Mouse (Mus musculus): ENCODE measurements around the gene Psma6. TPM values are rescaled to one million over a fixed set of nuclear protein-coding genes. Genes with fewer than 3 reads are reported as not detected.
"Not testable (repeated sequence)": the region's sequence is repeated elsewhere in the genome, so short reads cannot be mapped to it uniquely, and the experiment has no call there.

Psma6 gene
- polyA plus RNA-seq (2012; rRNA removed) = 74.8 and 77.5 TPM in 2 replicates

DNA sequence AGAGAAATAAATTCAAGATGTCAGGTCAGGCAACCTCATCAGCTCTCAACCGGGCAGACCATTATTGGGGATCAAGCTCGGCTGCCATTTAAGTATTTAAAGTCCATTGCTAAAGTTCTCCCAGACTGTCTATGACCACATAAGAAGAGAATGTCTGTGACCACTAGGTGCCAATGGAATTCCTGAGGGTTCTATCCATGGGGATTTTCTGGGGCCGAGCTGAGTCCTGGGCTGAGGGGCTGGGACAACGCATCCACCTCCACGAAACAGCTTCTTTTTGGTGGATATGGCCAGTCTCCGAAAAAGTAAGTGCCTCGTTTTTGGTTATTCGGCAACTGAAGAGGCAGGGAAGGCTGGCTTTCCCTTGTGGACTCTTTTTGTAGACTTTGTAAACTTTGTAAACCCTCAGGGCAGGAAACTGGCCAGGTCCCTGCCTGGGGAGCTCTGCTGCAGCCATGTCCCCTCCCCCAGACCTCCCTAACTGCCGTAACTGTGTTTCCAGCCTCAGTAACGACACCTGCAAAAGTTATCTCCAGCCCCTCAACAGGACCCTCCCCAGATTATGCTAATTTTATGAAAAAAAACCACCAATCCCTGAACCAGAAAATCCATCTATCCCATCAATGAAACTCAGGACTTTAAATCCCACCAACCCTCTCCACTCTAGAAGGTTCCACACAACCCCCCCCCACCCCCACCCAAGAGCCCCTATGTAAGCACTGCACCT lies at the start of gene Psma6:
Gene Psma6, plus strand, starts transcription at position 200 of the 727 bp plus-strand sequence.
- 75% methylated on average over 10 of the region's 10 CpGs for WGBS
- DNase-seq (ENCODE audit: low read depth, low spot score) = no peak

GRCm38 (mm10) chr12:55338490-55338889 lies 45.5 kb upstream of the Psma6 start:
- 100% methylated on average over 1 of the region's 2 CpGs for WGBS

DNA sequence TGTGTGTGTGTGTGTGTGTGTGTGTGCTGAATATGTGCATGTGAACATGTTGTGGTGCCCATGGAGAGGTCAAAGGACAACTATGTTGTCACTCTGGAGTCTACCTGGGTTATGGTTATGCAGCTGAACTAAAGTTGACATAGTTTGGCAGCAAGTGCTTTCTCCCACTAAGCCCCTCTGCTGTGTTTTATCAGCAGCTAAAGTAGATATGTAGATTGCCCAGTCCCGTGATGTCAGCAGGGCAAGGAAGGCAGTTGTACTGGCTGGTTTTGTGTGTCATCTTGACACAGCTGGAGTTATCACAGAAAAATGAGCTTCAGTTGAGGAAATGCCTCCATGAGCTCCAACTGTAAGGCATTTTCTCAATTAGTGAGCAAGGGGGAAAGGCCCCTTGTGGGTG lies 41.0 kb upstream of the Psma6 start:
- DNase-seq (ENCODE audit: low read depth, low spot score) = not testable (repeated sequence)
- 71% methylated on average over 1 of the region's 1 CpGs for WGBS

More at GRCm38 (mm10) chr12:55338490-55338889, 45.5 kb upstream of the Psma6 start:
- DNase-seq (ENCODE audit: low read depth, low spot score) = not testable (repeated sequence)

DNA sequence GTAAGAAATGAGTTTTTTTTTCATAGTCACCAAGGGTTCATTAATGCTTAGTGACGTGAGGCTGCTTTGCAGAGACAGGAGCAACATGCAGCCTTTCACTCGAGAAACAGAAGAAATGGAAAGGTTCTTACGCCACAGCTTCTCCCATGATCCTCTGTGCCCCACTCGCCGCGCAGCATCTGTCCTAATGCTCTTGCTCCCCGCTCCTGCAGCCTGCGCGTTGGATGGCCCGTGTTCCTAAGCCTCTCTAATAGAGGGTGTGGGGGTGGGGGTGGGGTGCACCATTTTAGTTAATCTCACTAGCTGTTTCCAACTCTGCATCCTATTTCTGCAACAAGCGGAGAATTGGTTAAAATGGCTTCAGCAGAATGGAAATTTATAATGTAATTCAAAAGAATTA lies 40.0 kb upstream of the Psma6 start:
- DNase-seq (ENCODE audit: low read depth, low spot score) = no peak
- 91% methylated on average over 11 of the region's 11 CpGs for WGBS

DNA sequence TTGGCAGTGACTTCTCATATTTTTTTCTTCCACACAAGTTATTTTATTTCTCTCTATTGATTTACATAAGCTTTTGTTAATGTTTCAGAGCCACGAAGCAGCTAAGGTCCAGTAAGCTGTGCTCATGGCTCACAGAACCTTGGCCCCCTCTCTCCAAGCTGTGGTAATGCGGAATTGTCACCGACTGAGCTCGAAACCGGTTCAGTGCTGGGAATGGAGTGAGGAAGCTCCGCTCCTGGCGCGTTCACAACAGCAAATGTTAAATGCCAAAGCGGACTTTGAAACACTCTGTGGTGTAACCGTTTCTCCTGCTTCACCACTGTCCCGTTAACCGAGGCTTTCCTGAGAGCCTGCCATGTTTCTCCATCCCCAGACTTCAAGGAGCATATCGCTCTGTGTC lies 39.4 kb upstream of the Psma6 start:
- 77% methylated on average over 13 of the region's 13 CpGs for WGBS
- DNase-seq (ENCODE audit: low read depth, low spot score) = no peak

DNA sequence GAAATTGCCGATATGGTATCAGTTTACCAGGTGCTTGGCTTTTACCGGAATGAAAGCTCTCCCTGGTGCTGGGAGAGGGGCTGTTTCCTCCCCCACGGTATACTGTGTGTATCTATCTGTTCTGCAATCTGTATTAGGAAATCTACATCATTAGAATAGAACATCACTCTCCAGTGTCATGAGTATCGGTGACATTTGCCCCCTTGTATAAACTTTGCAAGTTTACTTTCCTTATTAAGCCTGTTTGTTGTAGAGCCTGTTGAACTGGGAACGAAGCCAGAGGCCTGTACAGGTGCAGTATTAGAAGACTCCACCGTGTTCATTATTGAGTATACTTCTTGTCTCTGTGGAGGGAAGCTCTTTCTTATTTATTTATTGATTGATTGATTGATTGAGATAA lies 30.6 kb upstream of the Psma6 start:
- 22% methylated on average over 6 of the region's 6 CpGs for WGBS
- no peak for DNase-seq (ENCODE audit: low read depth, low spot score)

- no peak for DNase-seq (ENCODE audit: low read depth, low spot score)
- WGBS = 36% methylated on average over 4 of the region's 4 CpGs
These were observed 29.1 kb upstream of the Psma6 start for GRCm38 (mm10) chr12:55354904-55355303.

- no peak for DNase-seq (ENCODE audit: low read depth, low spot score)
- WGBS = 25% methylated on average over 1 of the region's 1 CpGs
These were observed 26.7 kb upstream of the Psma6 start for GRCm38 (mm10) chr12:55357303-55357702.

DNA sequence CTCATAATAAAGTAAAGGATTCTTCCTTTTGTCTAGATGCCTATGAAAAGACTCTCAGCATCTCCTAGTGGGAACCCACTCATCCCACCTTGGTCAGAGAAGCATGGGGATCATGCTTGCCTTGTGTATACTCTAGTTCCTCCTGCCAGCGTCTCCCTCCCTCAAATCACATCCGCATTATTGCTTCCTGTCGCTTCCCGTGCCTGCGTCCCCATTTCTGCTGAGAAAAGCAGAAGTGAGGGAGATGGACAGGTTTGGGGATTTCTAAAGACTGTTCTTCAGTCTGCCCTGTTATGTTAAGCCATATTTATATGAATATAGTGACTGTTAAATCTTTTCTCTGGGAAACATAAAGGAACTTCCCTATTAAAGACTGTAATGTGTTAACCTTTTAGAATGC lies 23.1 kb upstream of the Psma6 start:
- 67% methylated on average over 5 of the region's 5 CpGs for WGBS
- no peak for DNase-seq (ENCODE audit: low read depth, low spot score)

- no peak for DNase-seq (ENCODE audit: low read depth, low spot score)
- 78% methylated on average over 2 of the region's 2 CpGs for WGBS
These were observed 18.9 kb upstream of the Psma6 start for GRCm38 (mm10) chr12:55365083-55365482.

GRCm38 (mm10) chr12:55372424-55373055 lies 11.5 kb upstream of the Psma6 start:
- DNase-seq (ENCODE audit: low read depth, low spot score) = no peak
- WGBS = 82% methylated on average over 3 of the region's 3 CpGs

GRCm38 (mm10) chr12:55376956-55377609 lies 6.9 kb upstream of the Psma6 start:
- peak; percentile 25 for DNase-seq (ENCODE audit: low read depth, low spot score)
- WGBS = 62% methylated on average over 16 of the region's 16 CpGs

- 64% methylated on average over 6 of the region's 6 CpGs for WGBS
- no peak for DNase-seq (ENCODE audit: low read depth, low spot score)
These were observed 6.4 kb upstream of the Psma6 start for GRCm38 (mm10) chr12:55377610-55377980.

DNA sequence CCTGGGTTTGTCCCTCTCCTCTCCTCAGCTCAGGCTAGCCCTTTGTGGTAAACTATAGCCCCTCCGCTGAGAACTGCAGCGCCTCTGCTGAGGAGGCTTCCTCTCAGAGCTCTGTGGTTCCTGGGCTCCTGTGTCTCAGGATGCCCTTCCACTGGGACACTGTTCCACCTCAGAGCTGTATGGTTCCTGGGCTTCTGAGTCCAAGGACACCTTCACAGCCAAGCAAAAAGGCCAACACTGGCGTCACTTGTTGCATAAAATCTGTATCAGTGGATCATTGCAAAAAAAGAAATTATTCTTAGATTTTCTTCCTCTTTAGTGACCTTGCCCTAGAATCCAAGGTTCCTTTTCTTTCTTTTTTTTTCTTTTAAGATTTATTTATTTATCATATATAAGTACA lies 804 bp downstream of the Psma6 start:
- WGBS = 95% methylated on average over 3 of the region's 3 CpGs
- DNase-seq (ENCODE audit: low read depth, low spot score) = no peak

GRCm38 (mm10) chr12:55385931-55386330 lies 1.9 kb downstream of the Psma6 start:
- WGBS = 67% methylated on average over 6 of the region's 6 CpGs
- no peak for DNase-seq (ENCODE audit: low read depth, low spot score)

GRCm38 (mm10) chr12:55386456-55386855 lies 2.4 kb downstream of the Psma6 start:
- DNase-seq (ENCODE audit: low read depth, low spot score) = no peak
- WGBS = 90% methylated on average over 9 of the region's 9 CpGs

GRCm38 (mm10) chr12:55387083-55387787 lies 3.2 kb downstream of the Psma6 start:
- DNase-seq (ENCODE audit: low read depth, low spot score) = no peak
- 85% methylated on average over 7 of the region's 7 CpGs for WGBS

- no peak for DNase-seq (ENCODE audit: low read depth, low spot score)
- 68% methylated on average over 11 of the region's 11 CpGs for WGBS
These were observed 3.9 kb downstream of the Psma6 start for GRCm38 (mm10) chr12:55387788-55388465.

- no peak for DNase-seq (ENCODE audit: low read depth, low spot score)
- 65% methylated on average over 6 of the region's 6 CpGs for WGBS
These were observed 4.5 kb downstream of the Psma6 start for GRCm38 (mm10) chr12:55388478-55388877.

Data from large intestine, adult 2 months (tissue).